Mouse (Mus musculus) mouse embryonic stem cell (cell line): Measurements from ENCODE around the gene Slc25a25.
"Not testable (repeated sequence)": the region's sequence is repeated elsewhere in the genome, so short reads cannot be mapped to it uniquely, and the experiment has no call there.

Experiments
- in situ Hi-C, 2 experiments: fragments of 300-500 bp; cut with MboI; formaldehyde crosslinking; loops; 1 replicate in 1 of 2; 3 replicates in 1 of 2; pipeline ENCODE4 v1.14.3; 2019 to 2020; ENCODE audit warnings: low sequenced_read_pairs in 2 of 2, low pct_unique_long_range_greater_than_20kb in 1 of 2, mixed read lengths in 1 of 2; ENCODE audit not compliant: unreplicated experiment in 1 of 2

The Slc25a25 gene

GRCm38 (mm10) chr2:32450881-32451844 is at the start of gene Slc25a25:
TSS of gene Slc25a25 (minus strand) at chr2:32451445.
- in situ Hi-C loops = no loop called here

GRCm38 (mm10) chr2:32500461-32500860 is 49.2 kb upstream of the Slc25a25 start:
- in situ Hi-C loops = loop anchor here in 1 of 2 experiments (5.0 kb wide), 1 partner anchor 62 kb away; no protein-coding TSS in a partner anchor

- in situ Hi-C loops = loop anchor here in 1 of 2 experiments (10.0 kb wide), 1 partner anchor 65 kb away; no protein-coding TSS in a partner anchor
Observed at GRCm38 (mm10) chr2:32499365-32499764, 48.1 kb upstream of the Slc25a25 start.

GRCm38 (mm10) chr2:32496190-32496589 is 44.9 kb upstream of the Slc25a25 start:
- in situ Hi-C loops = loop anchor here in 1 of 2 experiments (10.0 kb wide), 1 partner anchor 69 kb away; no protein-coding TSS in a partner anchor

GRCm38 (mm10) chr2:32495185-32495726 is 44.0 kb upstream of the Slc25a25 start:
- in situ Hi-C loops = loop anchor here in 1 of 2 experiments (10.0 kb wide), 1 partner anchor 70 kb away; no protein-coding TSS in a partner anchor

GRCm38 (mm10) chr2:32494522-32494921 is 43.3 kb upstream of the Slc25a25 start:
- in situ Hi-C loops = loop anchor here in 1 of 2 experiments (10.0 kb wide), 1 partner anchor 70 kb away; no protein-coding TSS in a partner anchor

GRCm38 (mm10) chr2:32493301-32493701 is 42.1 kb upstream of the Slc25a25 start:
- in situ Hi-C loops = loop anchor here in 1 of 2 experiments (10.0 kb wide), 1 partner anchor 72 kb away; no protein-coding TSS in a partner anchor

- in situ Hi-C loops = loop anchor here in 1 of 2 experiments (10.0 kb wide), 1 partner anchor 72 kb away; no protein-coding TSS in a partner anchor
Observed at GRCm38 (mm10) chr2:32492661-32493060, 41.4 kb upstream of the Slc25a25 start.

- in situ Hi-C loops = loop anchor here in 1 of 2 experiments (10.0 kb wide), 1 partner anchor 74 kb away; no protein-coding TSS in a partner anchor
Observed at GRCm38 (mm10) chr2:32490730-32491129, 39.5 kb upstream of the Slc25a25 start.

GRCm38 (mm10) chr2:32488679-32489078 is 37.4 kb upstream of the Slc25a25 start:
- in situ Hi-C loops = loop anchor here (5.0 to 10.0 kb wide), 3 partner anchors 84 to 354 kb away; no protein-coding TSS in a partner anchor

GRCm38 (mm10) chr2:32487124-32487623 is 35.9 kb upstream of the Slc25a25 start:
- in situ Hi-C loops = loop anchor here (5.0 to 10.0 kb wide), 3 partner anchors 82 to 352 kb away; no protein-coding TSS in a partner anchor

- in situ Hi-C loops = loop anchor here (5.0 to 10.0 kb wide), 3 partner anchors 81 to 351 kb away; no protein-coding TSS in a partner anchor
Observed at GRCm38 (mm10) chr2:32486155-32486554, 34.9 kb upstream of the Slc25a25 start.

- in situ Hi-C loops = loop anchor here (5.0 to 10.0 kb wide), 3 partner anchors 81 to 351 kb away; no protein-coding TSS in a partner anchor
Observed at GRCm38 (mm10) chr2:32485751-32486150, 34.5 kb upstream of the Slc25a25 start.

GRCm38 (mm10) chr2:32484933-32485332 is 33.7 kb upstream of the Slc25a25 start:
- in situ Hi-C loops = loop anchor here (5.0 to 10.0 kb wide), 3 partner anchors 80 to 350 kb away; no protein-coding TSS in a partner anchor

GRCm38 (mm10) chr2:32483179-32483875 is 32.1 kb upstream of the Slc25a25 start:
- in situ Hi-C loops = loop anchor here (10.0 kb wide), 2 partner anchors 79 to 349 kb away; no protein-coding TSS in a partner anchor

GRCm38 (mm10) chr2:32482351-32482750 is 31.1 kb upstream of the Slc25a25 start:
- in situ Hi-C loops = loop anchor here (10.0 kb wide), 2 partner anchors 78 to 348 kb away; no protein-coding TSS in a partner anchor

GRCm38 (mm10) chr2:32475361-32475760 is 24.1 kb upstream of the Slc25a25 start:
- in situ Hi-C loops = not testable (repeated sequence)

- in situ Hi-C loops = no loop called here
Observed at GRCm38 (mm10) chr2:32471681-32472061, 20.4 kb upstream of the Slc25a25 start.
